Mouse (Mus musculus) heart, embryonic 16.5 days (tissue): ENCODE results near the gene Yap1. TPM values are rescaled to one million over a fixed set of nuclear protein-coding genes. Genes with fewer than 3 reads are reported as not detected.

ENCODE experiments used
- ATAC-seq: fragments of 200-750 bp; cut with Nextera tagmentation; replicated peaks from 2 replicates; pipeline ENCODE4 v1.8.0; 2017; ENCODE audit warnings: moderate number of reproducible peaks; ENCODE audit not compliant: insufficient read depth, low FRiP score; ENCODE audit errors: extremely low read depth
- H3K27ac ChIP-seq: fragments of 300-500 bp; sonication (generic); 2 replicates; pipeline ENCODE4 v1.5.1; 2014; ENCODE audit warnings: mild to moderate bottlenecking, low read length, control low read depth, moderate library complexity
- H3K27me3 ChIP-seq: fragments of 300-500 bp; sonication (generic); 2 replicates; pipeline ENCODE4 v1.6.1; 2014; ENCODE audit warnings: low read length, mixed read lengths; ENCODE audit not compliant: control insufficient read depth, insufficient read depth
- H3K36me3 ChIP-seq: fragments of 300-500 bp; sonication (generic); 2 replicates; pipeline ENCODE4 v1.6.1; 2014; ENCODE audit not compliant: control insufficient read depth, insufficient read depth
- H3K4me1 ChIP-seq: fragments of 300-500 bp; sonication (generic); 2 replicates; pipeline ENCODE4 v1.6.1; 2014; ENCODE audit warnings: low read length, mixed read lengths; ENCODE audit not compliant: control insufficient read depth, insufficient read depth
- H3K4me2 ChIP-seq: fragments of 300-500 bp; sonication (generic); 2 replicates; pipeline ENCODE4 v1.6.1; 2014; ENCODE audit warnings: low read depth, mild to moderate bottlenecking, control low read depth, low read length
- H3K4me3 ChIP-seq: fragments of 300-500 bp; sonication (generic); 2 replicates; pipeline ENCODE4 v1.5.1; 2014; ENCODE audit warnings: mild to moderate bottlenecking, control low read depth, low read length
- H3K9ac ChIP-seq: fragments of 300-500 bp; sonication (generic); 2 replicates; pipeline ENCODE4 v1.6.1; 2014; ENCODE audit warnings: low read length, control low read depth
- H3K9me3 ChIP-seq: fragments of 300-500 bp; sonication (generic); replicated peaks from 2 replicates; pipeline ENCODE4 v1.6.1; 2016; ENCODE audit warnings: low read length; ENCODE audit not compliant: control insufficient read depth
- WGBS: fragments of 180-500 bp; shearing (Covaris S2); extraction: QIAGEN DNeasy Blood & Tissue Kit; methylation state at CpG from one replicate; pipeline ENCODE4 v1.1.7; 2014; 5-methylcytosine and 5-hydroxymethylcytosine counted together
- polyA plus RNA-seq: library from polyadenylated mRNA; unstranded; fragments of >200 nt; fragmentation: Nextera tagmentation; extraction: Ambion mirVana; gene quantifications from 2 replicates; pipeline ENCODE4 v1.2.1, GENCODE M21; 2015

Gene Yap1
- 21.6 and 21.8 TPM in 2 replicates for polyA plus RNA-seq

DNA sequence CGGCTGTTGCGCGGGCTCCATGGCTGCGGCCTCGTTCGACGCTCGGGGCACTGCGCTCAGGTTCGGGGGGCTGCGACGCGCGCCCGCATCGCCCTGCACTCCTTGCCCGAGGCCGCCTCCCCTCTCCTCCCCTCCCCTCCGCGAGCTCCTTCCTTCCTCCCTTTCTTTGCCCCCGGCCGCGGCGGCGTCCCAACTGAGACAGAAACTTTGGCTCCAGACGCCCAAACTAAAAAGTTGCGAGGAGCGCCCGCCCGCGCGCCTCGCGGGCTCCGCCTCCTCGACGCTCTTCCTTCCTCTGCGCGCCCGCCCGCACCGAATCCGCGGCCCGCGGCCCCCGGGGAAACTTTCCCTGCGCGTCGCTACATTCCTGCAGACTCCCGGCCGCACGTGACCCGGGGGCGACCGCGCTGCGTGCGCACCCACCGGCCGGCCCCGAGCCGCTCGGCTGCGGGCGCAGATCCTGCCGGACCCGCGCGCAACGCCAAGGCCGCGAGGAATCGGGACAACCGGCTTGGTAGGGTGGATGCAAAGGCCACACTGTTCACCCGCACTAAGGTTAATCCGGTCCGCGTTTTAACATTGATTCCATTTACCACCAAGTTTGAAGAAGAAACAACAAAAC is at the start of gene Yap1:
Gene Yap1, minus strand, starts transcription at position 227 of the 622 bp plus-strand sequence.
- peak within 1 kb of the TSS; percentile 89 for H3K9ac ChIP-seq
- H3K9me3 ChIP-seq, result no peaks in the 10 kb centered on the region
- peak within 1 kb of the TSS; percentile 97 for H3K27ac ChIP-seq
- peak; percentile 89 for ATAC-seq
- H3K4me1 ChIP-seq, result peaks cover 16% of the 10 kb centered on the region
- WGBS, result under 1% methylated on average over 75 of the region's 79 CpGs
- peaks cover 11% of the 10 kb centered on the region for H3K36me3 ChIP-seq
- peak within 1 kb of the TSS; percentile 90 for H3K4me3 ChIP-seq
- H3K4me2 ChIP-seq, result peak within 1 kb of the TSS; percentile 93
- H3K27me3 ChIP-seq, result no peaks in the 10 kb centered on the region

DNA sequence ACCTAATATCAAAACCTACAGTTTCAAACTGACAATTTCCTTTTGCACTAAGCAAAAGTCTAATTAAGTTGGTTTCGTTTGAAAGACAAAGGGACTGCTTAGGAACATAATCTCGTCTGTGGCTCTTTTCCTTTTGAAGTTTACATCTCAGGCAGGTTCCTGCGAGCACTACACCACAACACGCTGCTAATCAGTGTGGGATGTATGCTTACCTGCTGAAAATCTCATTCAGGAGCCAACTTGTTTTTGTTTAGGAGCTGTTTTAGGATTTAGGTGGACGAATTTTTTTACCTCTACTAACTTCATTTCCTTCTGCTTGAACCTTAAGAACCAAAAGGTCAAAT is 38.6 kb upstream of the Yap1 start:
- Histone ChIP-seq H3K9ac (peak overlapping the region; percentile 4; the same call in 1 of the 2 replicates), H3K27me3 (no peaks in the 10 kb centered on the region), H3K36me3 (no peaks in the 10 kb centered on the region), H3K4me3 (peak overlapping the region; percentile 76), H3K4me2 (peak overlapping the region; percentile 72), H3K27ac (peak overlapping the region; percentile 5), H3K4me1 (no peaks in the 10 kb centered on the region), H3K9me3 (no peaks in the 10 kb centered on the region)
- peak; percentile 14; the same call in 1 of the 2 replicates for ATAC-seq
- 16% methylated on average over 5 of the region's 5 CpGs for WGBS

DNA sequence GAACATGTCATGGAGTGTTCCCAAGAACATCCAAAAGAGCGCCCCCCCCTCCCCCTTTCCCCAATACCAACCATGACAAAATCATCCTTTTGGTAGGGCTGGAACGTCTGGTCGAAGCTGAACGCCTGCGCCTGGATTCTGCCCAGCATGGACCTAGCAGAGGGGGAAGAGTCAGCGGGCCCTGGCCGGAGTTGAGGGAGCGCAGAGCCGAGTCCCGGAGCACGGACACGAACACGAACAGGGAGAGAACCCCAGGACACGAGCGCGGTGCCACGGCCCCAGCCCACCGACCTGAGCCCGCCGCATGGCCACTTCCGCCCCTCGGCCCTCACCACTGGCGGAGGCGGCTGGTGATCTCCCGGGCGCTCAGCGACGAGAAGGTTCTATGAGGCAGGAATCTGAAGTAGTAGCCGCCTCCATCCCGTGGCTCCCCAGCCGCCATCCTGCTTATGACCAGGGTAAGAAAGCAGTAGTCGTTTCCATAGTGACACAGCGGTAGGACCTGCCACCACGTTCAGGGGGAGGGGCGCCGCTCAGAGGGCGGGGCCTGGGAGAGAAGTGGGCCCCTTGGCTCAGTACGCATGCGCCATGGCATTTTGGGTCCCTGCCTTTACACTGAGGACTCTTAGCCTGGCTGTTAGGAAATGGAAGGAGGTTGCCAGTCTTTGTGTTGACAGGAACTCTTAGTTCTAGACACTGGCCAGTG is 38.1 kb upstream of the Yap1 start, which contains the start of gene Cfap300:
Gene Cfap300, minus strand, starts transcription at position 486 of the 706 bp plus-strand sequence.
- Histone ChIP-seq H3K9me3 (no peaks in the 10 kb centered on the region), H3K4me2 (peak within 1 kb of the TSS; percentile 72), H3K9ac (peak within 1 kb of the TSS; percentile 78), H3K4me1 (no peaks in the 10 kb centered on the region), H3K27ac (peak within 1 kb of the TSS; percentile 59), H3K36me3 (no peaks in the 10 kb centered on the region), H3K4me3 (peak within 1 kb of the TSS; percentile 76), H3K27me3 (no peaks in the 10 kb centered on the region)
- peak; percentile 98 for ATAC-seq
- under 1% methylated on average over 39 of the region's 39 CpGs for WGBS

DNA sequence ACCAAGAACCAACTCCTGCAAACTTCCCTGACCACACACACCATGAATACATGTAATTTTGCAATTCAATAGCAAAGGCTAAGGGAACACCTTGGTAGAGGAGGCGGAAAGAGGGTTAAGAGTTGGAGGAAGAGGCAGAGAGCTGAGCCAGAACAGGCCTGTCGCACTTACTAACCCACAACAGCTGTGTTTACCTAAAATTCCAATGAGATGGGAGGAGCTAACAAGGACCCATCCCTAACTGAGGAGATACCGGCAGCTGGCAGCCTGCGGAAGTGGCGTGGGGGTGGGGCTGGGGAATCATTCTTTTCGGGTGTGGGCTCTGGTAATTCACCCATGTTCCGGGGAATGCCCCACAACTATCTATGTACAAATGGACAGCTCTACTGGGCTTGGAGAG is 31.1 kb upstream of the Yap1 start:
- no peak overlapping the region for H3K9ac ChIP-seq
- no peaks in the 10 kb centered on the region for H3K36me3 ChIP-seq
- H3K27ac ChIP-seq, result no peak overlapping the region
- H3K4me1 ChIP-seq, result peaks cover 4% of the 10 kb centered on the region; the same call in 1 of the 2 replicates
- no peaks in the 10 kb centered on the region for H3K9me3 ChIP-seq
- 23% methylated on average over 7 of the region's 7 CpGs for WGBS
- 0 out of 2 replicates have a peak, but pooled peaks have one; percentile 14 for ATAC-seq
- peak overlapping the region; percentile 19; the same call in 1 of the 2 replicates for H3K4me2 ChIP-seq
- no peaks in the 10 kb centered on the region for H3K27me3 ChIP-seq
- H3K4me3 ChIP-seq, result no peak overlapping the region

DNA sequence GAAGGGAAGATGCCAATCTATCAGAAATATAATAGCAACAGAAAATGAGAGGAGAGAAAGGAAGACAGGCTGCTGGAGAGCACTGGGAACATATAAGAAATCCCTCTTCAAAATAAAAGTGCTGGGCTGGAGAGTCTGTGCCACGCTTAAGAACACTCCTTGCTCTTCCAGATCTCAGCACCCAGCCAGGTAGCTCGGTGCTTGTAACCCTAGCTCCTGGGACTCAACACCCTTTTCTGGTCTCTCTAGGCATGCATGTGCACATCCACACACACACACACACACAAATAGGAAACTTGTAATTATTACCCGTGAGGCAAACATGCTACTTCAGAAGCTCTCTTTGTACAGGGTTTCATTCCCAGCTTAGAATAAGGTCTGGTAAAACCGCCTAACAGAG is 30.7 kb upstream of the Yap1 start:
- ATAC-seq, result no peak
- Histone ChIP-seq H3K27me3 (no peaks in the 10 kb centered on the region), H3K4me1 (peaks cover 4% of the 10 kb centered on the region; the same call in 1 of the 2 replicates), H3K9ac (no peak overlapping the region), H3K9me3 (no peaks in the 10 kb centered on the region), H3K27ac (no peak overlapping the region), H3K4me2 (no peak overlapping the region), H3K36me3 (no peaks in the 10 kb centered on the region), H3K4me3 (no peak overlapping the region)
- 46% methylated on average over 4 of the region's 4 CpGs for WGBS

DNA sequence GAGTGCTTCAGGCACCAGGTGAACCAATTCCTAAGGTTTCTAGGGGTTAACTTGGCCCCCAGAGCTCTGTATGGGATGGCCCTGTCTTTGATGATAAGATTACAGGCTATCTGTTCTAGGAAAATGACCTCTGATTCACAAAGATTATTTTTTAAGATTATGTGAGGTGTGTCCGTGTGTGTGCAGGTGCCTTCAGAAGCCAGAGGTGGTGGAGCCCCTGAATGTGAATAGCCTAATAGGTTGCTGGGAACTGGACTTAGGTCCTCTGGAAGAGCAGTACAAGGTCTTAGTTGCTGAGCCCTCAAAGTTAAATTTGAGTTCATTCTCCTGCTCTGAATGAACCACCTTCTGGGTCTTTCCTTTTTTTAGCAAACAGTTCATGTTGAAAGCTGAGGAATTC is 29.7 kb upstream of the Yap1 start:
- Histone ChIP-seq H3K27me3 (no peaks in the 10 kb centered on the region), H3K9me3 (no peaks in the 10 kb centered on the region), H3K36me3 (no peaks in the 10 kb centered on the region), H3K27ac (no peak overlapping the region), H3K4me2 (no peak overlapping the region), H3K4me3 (no peak overlapping the region), H3K4me1 (peaks cover 4% of the 10 kb centered on the region; the same call in 1 of the 2 replicates), H3K9ac (no peak overlapping the region)
- no peak for ATAC-seq
- WGBS, result 57% methylated on average over 1 of the region's 1 CpGs

DNA sequence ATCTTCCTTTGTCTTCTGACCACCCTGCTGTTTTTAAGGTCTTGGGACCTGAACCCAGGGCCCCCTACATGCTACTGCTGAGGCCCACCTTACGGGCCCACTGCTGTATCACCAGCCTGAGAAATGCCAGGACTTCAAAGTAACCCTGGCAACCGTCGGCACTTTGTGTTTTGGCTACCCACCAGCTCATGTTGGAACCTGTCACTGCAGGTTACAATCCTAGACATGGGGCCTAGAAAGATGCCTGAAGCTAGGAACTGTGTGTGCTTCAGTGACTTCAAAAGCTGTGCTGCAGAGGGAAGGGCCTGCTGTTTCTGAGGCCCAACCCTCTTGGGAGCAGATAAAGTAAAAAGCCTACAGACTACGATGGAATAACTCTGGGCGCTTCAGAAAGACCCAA is 28.5 kb upstream of the Yap1 start:
- ATAC-seq, result no peak
- WGBS, result 73% methylated on average over 5 of the region's 5 CpGs

DNA sequence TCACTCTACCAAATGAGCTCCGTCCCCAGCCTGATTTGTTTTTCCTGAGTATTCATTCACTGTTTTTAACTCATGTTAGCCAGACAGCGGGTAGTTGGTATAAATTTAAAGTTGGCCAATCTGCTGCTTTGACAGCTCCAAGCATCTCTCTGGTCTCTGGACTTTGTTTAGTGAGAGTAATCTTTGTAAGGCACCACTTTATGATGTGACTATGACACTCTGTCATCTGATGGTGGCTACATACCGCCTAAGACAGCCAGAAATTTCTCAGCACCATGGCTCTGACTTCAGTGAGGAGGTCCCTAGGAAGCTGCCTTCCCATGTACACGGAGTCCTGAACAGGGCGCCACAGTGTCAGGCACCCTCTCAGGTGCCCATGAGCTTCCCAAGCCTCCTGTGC is 14.2 kb upstream of the Yap1 start:
- Histone ChIP-seq H3K4me2 (no peak overlapping the region), H3K4me1 (no peaks in the 10 kb centered on the region), H3K27me3 (no peaks in the 10 kb centered on the region), H3K9ac (no peak overlapping the region), H3K4me3 (no peak overlapping the region), H3K27ac (no peak overlapping the region), H3K9me3 (no peaks in the 10 kb centered on the region), H3K36me3 (no peaks in the 10 kb centered on the region)
- 61% methylated on average over 5 of the region's 5 CpGs for WGBS
- no peak for ATAC-seq

More for the DNA sequence above, 28.5 kb upstream of the Yap1 start:
- Histone ChIP-seq H3K4me1 (peaks cover 4% of the 10 kb centered on the region; the same call in 1 of the 2 replicates), H3K4me2 (no peak overlapping the region), H3K9me3 (no peaks in the 10 kb centered on the region), H3K9ac (no peak overlapping the region), H3K27me3 (no peaks in the 10 kb centered on the region), H3K27ac (no peak overlapping the region), H3K4me3 (no peak overlapping the region), H3K36me3 (no peaks in the 10 kb centered on the region)

DNA sequence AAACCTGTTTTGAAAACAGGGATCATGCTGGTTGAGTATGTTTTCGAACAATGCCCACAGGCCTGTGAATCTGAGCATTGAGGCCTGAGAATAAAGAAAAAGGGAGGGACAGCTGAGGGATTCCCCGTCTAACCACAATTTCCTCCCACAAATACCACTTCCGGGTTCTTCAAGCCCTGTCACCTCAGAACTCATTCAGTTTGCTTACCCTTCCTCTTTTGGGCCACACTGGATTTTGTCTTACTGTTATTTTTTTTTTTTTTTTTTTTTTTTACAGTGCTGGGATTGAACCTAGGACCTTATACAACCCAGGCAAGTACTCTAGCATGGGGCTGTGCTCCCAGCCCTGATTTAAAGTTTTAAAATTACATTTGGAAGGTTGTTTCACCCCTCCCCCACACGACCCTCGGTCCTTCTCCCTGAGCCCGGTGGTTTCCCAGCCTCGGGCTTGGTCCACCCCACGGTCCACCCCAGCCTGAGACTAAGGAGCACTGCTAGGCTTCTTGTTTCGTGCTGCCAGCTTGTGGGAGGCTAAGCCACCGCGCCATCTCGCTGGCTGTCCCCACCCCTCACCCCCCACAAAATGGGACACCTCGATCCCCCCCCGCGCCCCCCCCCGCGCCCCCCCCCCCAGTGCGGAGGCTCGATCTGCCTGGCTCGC is 13.0 kb upstream of the Yap1 start:
- Histone ChIP-seq H3K4me3 (no peak overlapping the region), H3K4me1 (no peaks in the 10 kb centered on the region), H3K4me2 (no peak overlapping the region), H3K9me3 (no peaks in the 10 kb centered on the region), H3K36me3 (no peaks in the 10 kb centered on the region), H3K9ac (no peak overlapping the region), H3K27ac (no peak overlapping the region), H3K27me3 (no peaks in the 10 kb centered on the region)
- no peak for ATAC-seq
- WGBS, result 46% methylated on average over 13 of the region's 20 CpGs
